Mouse (Mus musculus): ENCODE results near the gene Casz1. TPM values are rescaled to one million over a fixed set of nuclear protein-coding genes. Genes with fewer than 3 reads are reported as not detected.

Casz1 gene
- polyA plus RNA-seq, 1 experiment from 2014 or later = 4.9 TPM

- H3K4me3 ChIP-seq (ENCODE audit: low read depth, low read length) = no peak overlapping the region
- H3K27me3 ChIP-seq (ENCODE audit: control insufficient read depth, insufficient read depth, low read length) = peaks cover 9% of the 10 kb centered on the region
- H3K4me1 ChIP-seq (ENCODE audit: control insufficient read depth, insufficient read depth, low read length) = peaks cover 23% of the 10 kb centered on the region
- WGBS = 74% methylated on average over 9 of the region's 9 CpGs
- ATAC-seq (ENCODE audit: insufficient read depth, low FRiP score, low TSS enrichment) (no peak), DNase-seq (ENCODE audit: low spot score) (no peak)
- no peak overlapping the region for H3K9ac ChIP-seq (ENCODE audit: low read length)
- H3K4me2 ChIP-seq (ENCODE audit: low read depth) = no peak overlapping the region
- no peaks in the 10 kb centered on the region for H3K9me3 ChIP-seq (ENCODE audit: control insufficient read depth, low read length)
- no peak overlapping the region for H3K27ac ChIP-seq (ENCODE audit: low read depth, low read length)
- no peaks in the 10 kb centered on the region for H3K36me3 ChIP-seq (ENCODE audit: control insufficient read depth, insufficient read depth, low read length)
These were observed 124.1 kb downstream of the Casz1 start for GRCm38 (mm10) chr4:148928316-148928715.

- H3K9ac ChIP-seq (ENCODE audit: low read length) = no peak overlapping the region
- DNase-seq (ENCODE audit: low spot score) = no peak
- no peaks in the 10 kb centered on the region for H3K9me3 ChIP-seq (ENCODE audit: control insufficient read depth, low read length)
- 92% methylated on average over 16 of the region's 16 CpGs for WGBS
- no peak overlapping the region for H3K27ac ChIP-seq (ENCODE audit: low read depth, low read length)
- no peak overlapping the region for H3K4me3 ChIP-seq (ENCODE audit: low read depth, low read length)
- H3K27me3 ChIP-seq (ENCODE audit: control insufficient read depth, insufficient read depth, low read length) = peaks cover 9% of the 10 kb centered on the region
- H3K36me3 ChIP-seq (ENCODE audit: control insufficient read depth, insufficient read depth, low read length) = no peaks in the 10 kb centered on the region
- no peak overlapping the region for H3K4me2 ChIP-seq (ENCODE audit: low read depth)
- peaks cover 17% of the 10 kb centered on the region for H3K4me1 ChIP-seq (ENCODE audit: control insufficient read depth, insufficient read depth, low read length)
- ATAC-seq (ENCODE audit: insufficient read depth, low FRiP score, low TSS enrichment) = no peak
These were observed 124.6 kb downstream of the Casz1 start for GRCm38 (mm10) chr4:148928876-148929275.

- 68% methylated on average over 9 of the region's 9 CpGs for WGBS
- no peak overlapping the region for H3K27ac ChIP-seq (ENCODE audit: low read depth, low read length)
- no peak overlapping the region for H3K4me3 ChIP-seq (ENCODE audit: low read depth, low read length)
- H3K4me1 ChIP-seq (ENCODE audit: control insufficient read depth, insufficient read depth, low read length) = peaks cover 14% of the 10 kb centered on the region
- H3K9me3 ChIP-seq (ENCODE audit: control insufficient read depth, low read length) = no peaks in the 10 kb centered on the region
- ATAC-seq (ENCODE audit: insufficient read depth, low FRiP score, low TSS enrichment) (no peak), DNase-seq (ENCODE audit: low spot score) (no peak)
- H3K4me2 ChIP-seq (ENCODE audit: low read depth) = no peak overlapping the region
- no peak overlapping the region for H3K9ac ChIP-seq (ENCODE audit: low read length)
- peaks cover 9% of the 10 kb centered on the region for H3K27me3 ChIP-seq (ENCODE audit: control insufficient read depth, insufficient read depth, low read length)
- no peaks in the 10 kb centered on the region for H3K36me3 ChIP-seq (ENCODE audit: control insufficient read depth, insufficient read depth, low read length)
These were observed 126.5 kb downstream of the Casz1 start for GRCm38 (mm10) chr4:148930721-148931229.

GRCm38 (mm10) chr4:148933109-148933508 lies 128.9 kb downstream of the Casz1 start:
- Histone ChIP-seq H3K27me3 (ENCODE audit: control insufficient read depth, insufficient read depth, low read length) (peaks cover 3% of the 10 kb centered on the region), H3K4me2 (ENCODE audit: low read depth) (no peak overlapping the region), H3K9ac (ENCODE audit: low read length) (no peak overlapping the region), H3K27ac (ENCODE audit: low read depth, low read length) (no peak overlapping the region), H3K9me3 (ENCODE audit: control insufficient read depth, low read length) (no peaks in the 10 kb centered on the region), H3K4me3 (ENCODE audit: low read depth, low read length) (no peak overlapping the region), H3K36me3 (ENCODE audit: control insufficient read depth, insufficient read depth, low read length) (no peaks in the 10 kb centered on the region), H3K4me1 (ENCODE audit: control insufficient read depth, insufficient read depth, low read length) (peaks cover 4% of the 10 kb centered on the region; the same call in 1 of the 2 replicates)
- WGBS = 89% methylated on average over 13 of the region's 13 CpGs
- ATAC-seq (ENCODE audit: insufficient read depth, low FRiP score, low TSS enrichment) (no peak), DNase-seq (ENCODE audit: low spot score) (no peak)

GRCm38 (mm10) chr4:148935211-148935610 lies 131.0 kb downstream of the Casz1 start:
- Histone ChIP-seq H3K4me3 (ENCODE audit: low read depth, low read length) (no peak overlapping the region), H3K9me3 (ENCODE audit: control insufficient read depth, low read length) (no peaks in the 10 kb centered on the region), H3K4me1 (ENCODE audit: control insufficient read depth, insufficient read depth, low read length) (peaks cover 8% of the 10 kb centered on the region), H3K9ac (ENCODE audit: low read length) (no peak overlapping the region), H3K27ac (ENCODE audit: low read depth, low read length) (no peak overlapping the region), H3K36me3 (ENCODE audit: control insufficient read depth, insufficient read depth, low read length) (no peaks in the 10 kb centered on the region), H3K27me3 (ENCODE audit: control insufficient read depth, insufficient read depth, low read length) (no peaks in the 10 kb centered on the region; the same call in 1 of the 2 replicates), H3K4me2 (ENCODE audit: low read depth) (no peak overlapping the region)
- no peak for DNase-seq (ENCODE audit: low spot score)
- peak; percentile 48 for ATAC-seq (ENCODE audit: insufficient read depth, low FRiP score, low TSS enrichment)
- 25% methylated on average over 13 of the region's 13 CpGs for WGBS

GRCm38 (mm10) chr4:148936111-148936510 lies 131.9 kb downstream of the Casz1 start:
- H3K36me3 ChIP-seq (ENCODE audit: control insufficient read depth, insufficient read depth, low read length) = no peaks in the 10 kb centered on the region
- no peaks in the 10 kb centered on the region; the same call in 1 of the 2 replicates for H3K27me3 ChIP-seq (ENCODE audit: control insufficient read depth, insufficient read depth, low read length)

GRCm38 (mm10) chr4:148936727-148937126 lies 132.5 kb downstream of the Casz1 start:
- DNase-seq (ENCODE audit: low spot score) (no peak), ATAC-seq (ENCODE audit: insufficient read depth, low FRiP score, low TSS enrichment) (no peak)
- Histone ChIP-seq H3K9me3 (ENCODE audit: control insufficient read depth, low read length) (no peaks in the 10 kb centered on the region), H3K9ac (ENCODE audit: low read length) (no peak overlapping the region), H3K36me3 (ENCODE audit: control insufficient read depth, insufficient read depth, low read length) (no peaks in the 10 kb centered on the region), H3K27ac (ENCODE audit: low read depth, low read length) (no peak overlapping the region), H3K4me1 (ENCODE audit: control insufficient read depth, insufficient read depth, low read length) (peaks cover 17% of the 10 kb centered on the region), H3K4me3 (ENCODE audit: low read depth, low read length) (no peak overlapping the region), H3K4me2 (ENCODE audit: low read depth) (no peak overlapping the region), H3K27me3 (ENCODE audit: control insufficient read depth, insufficient read depth, low read length) (no peaks in the 10 kb centered on the region; the same call in 1 of the 2 replicates)
- 89% methylated on average over 12 of the region's 12 CpGs for WGBS

More at GRCm38 (mm10) chr4:148936111-148936510, 131.9 kb downstream of the Casz1 start:
- WGBS = 89% methylated on average over 12 of the region's 12 CpGs
- Histone ChIP-seq H3K27ac (ENCODE audit: low read depth, low read length) (no peak overlapping the region; the same call in 1 of the 2 replicates), H3K4me3 (ENCODE audit: low read depth, low read length) (no peak overlapping the region), H3K9ac (ENCODE audit: low read length) (no peak overlapping the region), H3K9me3 (ENCODE audit: control insufficient read depth, low read length) (no peaks in the 10 kb centered on the region), H3K4me1 (ENCODE audit: control insufficient read depth, insufficient read depth, low read length) (peaks cover 14% of the 10 kb centered on the region), H3K4me2 (ENCODE audit: low read depth) (no peak overlapping the region)
- ATAC-seq (ENCODE audit: insufficient read depth, low FRiP score, low TSS enrichment) = no peak
- no peak for DNase-seq (ENCODE audit: low spot score)

- Histone ChIP-seq H3K4me1 (ENCODE audit: control insufficient read depth, insufficient read depth, low read length) (peaks cover 17% of the 10 kb centered on the region), H3K27ac (ENCODE audit: low read depth, low read length) (no peak overlapping the region), H3K36me3 (ENCODE audit: control insufficient read depth, insufficient read depth, low read length) (no peaks in the 10 kb centered on the region), H3K9me3 (ENCODE audit: control insufficient read depth, low read length) (no peaks in the 10 kb centered on the region), H3K27me3 (ENCODE audit: control insufficient read depth, insufficient read depth, low read length) (no peaks in the 10 kb centered on the region; the same call in 1 of the 2 replicates), H3K4me3 (ENCODE audit: low read depth, low read length) (no peak overlapping the region), H3K4me2 (ENCODE audit: low read depth) (no peak overlapping the region), H3K9ac (ENCODE audit: low read length) (no peak overlapping the region)
- DNase-seq (ENCODE audit: low spot score) (no peak), ATAC-seq (ENCODE audit: insufficient read depth, low FRiP score, low TSS enrichment) (no peak)
- 81% methylated on average over 25 of the region's 26 CpGs for WGBS
These were observed 134.3 kb downstream of the Casz1 start for GRCm38 (mm10) chr4:148938546-148938945.

GRCm38 (mm10) chr4:148940674-148941211 lies 136.5 kb downstream of the Casz1 start:
- H3K27me3 ChIP-seq (ENCODE audit: control insufficient read depth, insufficient read depth, low read length) = no peaks in the 10 kb centered on the region; the same call in 1 of the 2 replicates
- peak; percentile 86 for DNase-seq (ENCODE audit: low spot score)
- no peak overlapping the region for H3K9ac ChIP-seq (ENCODE audit: low read length)
- WGBS = 10% methylated on average over 25 of the region's 25 CpGs
- no peaks in the 10 kb centered on the region for H3K36me3 ChIP-seq (ENCODE audit: control insufficient read depth, insufficient read depth, low read length)
- peaks cover 17% of the 10 kb centered on the region for H3K4me1 ChIP-seq (ENCODE audit: control insufficient read depth, insufficient read depth, low read length)
- no peak overlapping the region for H3K4me3 ChIP-seq (ENCODE audit: low read depth, low read length)
- ATAC-seq (ENCODE audit: insufficient read depth, low FRiP score, low TSS enrichment) = peak; percentile 91
- peak overlapping the region; percentile 56 for H3K27ac ChIP-seq (ENCODE audit: low read depth, low read length)
- peak overlapping the region; percentile 4; the same call in 1 of the 2 replicates for H3K4me2 ChIP-seq (ENCODE audit: low read depth)
- H3K9me3 ChIP-seq (ENCODE audit: control insufficient read depth, low read length) = no peaks in the 10 kb centered on the region
